Mouse (Mus musculus): ENCODE measurements at regions not wholly inside any gene's neighbourhood (a gene's known extent, or its start where the extent isn't known, plus 50 kb on each side); places are given as distances from the start of the nearest gene placed in this dataset.

DNA sequence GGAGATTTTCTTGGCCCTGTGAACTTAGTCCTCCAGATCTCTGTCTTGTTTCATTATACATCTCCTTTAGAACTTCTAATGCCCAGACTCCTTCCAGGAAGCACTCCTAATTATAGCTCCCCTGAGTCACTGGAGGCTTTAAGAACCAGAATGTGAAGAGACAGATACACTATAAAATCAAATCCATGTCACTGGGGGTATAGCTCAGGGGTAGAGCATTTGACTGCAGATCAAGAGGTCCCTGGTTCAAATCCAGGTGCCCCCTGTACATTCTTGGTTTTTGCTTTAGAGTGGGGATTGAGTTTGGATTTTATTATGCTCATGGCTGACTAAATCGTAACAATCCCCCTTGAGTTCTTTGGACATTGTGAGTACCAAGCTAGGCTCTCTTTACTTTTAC, 62.4 kb upstream of the Acpp start:
- TF ChIP-seq CTCF (IDR thresholded peaks at IDR 0.05; ENCODE audit: extremely low read depth, insufficient read depth, insufficient read length, insufficient replicate concordance): no peak
- TF ChIP-seq POLR2A (IDR thresholded peaks at IDR 0.05; ENCODE audit: low read depth, low read length): no peak

Data from spleen, adult 2 months (tissue).